Mouse (Mus musculus): Measurements from ENCODE around the gene Cux2. TPM values are rescaled to one million over a fixed set of nuclear protein-coding genes. Genes with fewer than 3 reads are reported as not detected.

Gene Cux2
- total RNA-seq, 2 experiments from 2014 or later: 1.1 to 1.6 TPM

DNA sequence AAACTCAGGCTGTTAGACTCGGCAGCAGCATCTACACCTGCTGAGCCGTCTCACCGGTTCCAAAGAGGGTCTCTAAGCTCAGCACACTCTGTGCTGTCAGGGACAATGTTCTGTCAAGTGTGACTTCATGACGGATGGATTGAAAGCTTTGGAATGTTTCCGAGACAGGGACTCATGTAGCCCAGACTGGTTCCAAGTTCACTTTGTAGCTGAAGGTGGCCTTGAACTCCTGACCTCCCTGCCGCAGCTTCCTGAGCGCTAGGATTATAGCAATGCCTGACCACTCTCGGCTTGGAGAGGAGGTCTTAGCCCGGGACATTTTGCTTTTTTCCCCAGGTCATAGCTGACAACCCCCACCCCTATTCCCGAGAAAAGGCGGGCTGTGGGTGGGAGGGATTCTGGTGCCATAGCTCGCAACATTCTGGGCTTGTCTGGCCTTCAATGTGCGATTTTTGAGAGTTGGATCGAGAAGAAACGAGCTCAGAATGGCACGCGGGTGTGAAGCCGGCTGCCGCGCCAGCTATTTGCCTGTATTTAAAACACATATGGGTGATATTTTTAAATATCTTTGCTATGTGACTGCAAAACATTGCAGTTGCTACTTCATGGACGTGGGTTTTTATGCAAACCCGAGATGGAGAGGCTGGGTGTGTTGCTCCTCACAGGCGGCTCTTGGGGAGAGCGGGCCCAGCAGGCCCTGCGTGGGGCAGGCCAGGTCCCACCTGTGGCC, 13.5 kb upstream of the Cux2 start:
- intact Hi-C loops (cut with DNase I; ENCODE audit: low total_unique reads): no loop called here
- no peak for DNase-seq

DNA sequence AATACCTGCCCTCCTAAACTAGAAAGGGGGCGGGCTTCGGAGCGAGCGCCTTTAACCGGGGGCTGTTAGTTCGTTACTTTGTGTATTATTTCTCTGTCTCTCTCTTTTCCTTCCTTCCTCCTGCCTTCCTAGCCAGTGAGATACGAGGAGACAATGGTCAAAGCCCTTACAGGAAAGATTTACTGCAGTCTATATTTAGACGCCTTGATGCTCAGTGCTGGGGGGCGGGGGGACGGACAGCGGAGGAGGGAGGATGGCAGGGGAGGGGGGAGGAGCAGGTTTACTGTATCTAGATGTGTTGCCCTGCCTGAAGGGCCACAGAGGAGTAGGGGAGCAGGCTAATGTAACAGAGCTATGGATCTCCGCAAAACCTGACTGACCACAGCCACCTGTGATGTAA, 12.6 kb upstream of the Cux2 start:
- intact Hi-C loops (cut with DNase I; ENCODE audit: low total_unique reads): no loop called here
- no peak for DNase-seq

DNA sequence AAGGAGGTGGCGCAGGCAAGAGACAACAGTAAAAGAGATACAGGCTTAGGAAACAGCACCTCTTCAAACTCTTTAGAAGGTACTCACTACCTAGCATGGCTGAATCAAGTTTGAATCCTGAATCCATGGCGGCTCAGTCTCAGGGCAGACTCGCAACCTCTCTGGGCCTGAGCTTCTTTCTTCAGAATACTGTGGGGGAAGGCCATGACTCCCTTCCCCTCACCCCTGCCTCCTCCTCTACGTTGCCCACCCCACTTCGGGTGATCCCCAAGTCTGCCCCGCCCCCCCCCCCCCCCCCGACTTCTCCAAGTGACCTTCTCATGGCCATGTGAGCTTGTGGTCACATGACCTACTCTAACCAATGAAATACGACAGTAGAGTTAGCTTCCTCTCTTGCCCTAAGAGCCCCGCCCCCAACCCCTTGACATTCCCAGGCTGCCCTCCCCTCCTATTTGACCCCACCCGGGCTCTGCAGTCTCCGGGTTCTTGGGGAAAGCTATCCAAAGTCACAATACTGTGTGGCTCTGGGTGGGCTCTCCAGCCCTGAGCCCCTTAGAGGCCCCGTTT, 10.9 kb upstream of the Cux2 start:
- intact Hi-C loops (cut with DNase I; ENCODE audit: low total_unique reads): no loop called here
- no peak for DNase-seq

DNA sequence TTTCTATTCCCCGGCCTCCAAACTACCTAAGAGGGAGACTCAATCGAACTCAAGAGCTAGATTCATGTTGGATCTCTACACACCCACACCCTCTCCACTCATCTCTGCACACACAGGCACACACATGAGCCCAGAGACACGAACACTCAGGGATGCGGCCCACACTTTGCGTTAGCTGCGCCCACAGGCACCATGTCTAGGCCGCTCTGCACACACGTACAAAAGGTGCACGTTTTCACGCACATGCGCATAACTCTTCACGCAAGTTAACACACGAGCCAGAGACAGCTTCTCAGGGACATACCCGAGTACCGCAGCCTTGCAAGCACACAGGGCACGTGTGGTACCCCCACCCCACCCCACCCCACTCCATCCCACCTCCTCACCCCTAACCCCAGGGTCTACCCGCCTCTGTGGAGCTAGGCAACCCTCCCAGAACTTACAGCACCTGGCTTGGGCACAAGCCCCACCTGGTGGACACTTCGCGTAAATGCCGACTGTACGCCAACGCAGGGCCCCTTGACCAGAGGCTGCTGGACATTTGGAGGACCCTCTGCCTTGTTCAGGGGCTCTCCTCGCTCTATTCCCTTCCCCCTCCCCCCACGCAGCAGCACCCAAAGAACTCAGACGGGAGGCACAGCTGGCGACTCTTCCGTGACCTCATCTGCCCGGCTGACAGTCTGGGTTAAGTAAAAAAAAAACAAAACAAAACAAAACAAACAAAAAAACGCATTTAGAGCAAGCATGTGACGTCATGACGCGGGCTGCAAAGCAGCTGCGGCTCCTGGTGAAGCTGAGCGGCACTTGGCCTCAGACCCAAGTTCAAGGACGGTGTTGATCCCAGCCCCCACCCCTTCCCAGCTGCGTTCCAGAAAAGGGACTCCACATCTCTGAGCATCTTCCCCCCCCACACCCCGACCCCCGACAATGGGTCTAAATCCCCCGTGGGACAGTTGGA, 9.4 kb upstream of the Cux2 start:
- intact Hi-C loops (cut with DNase I; ENCODE audit: low total_unique reads): loop anchor here (10.0 kb wide), 2 partner anchors 115 to 185 kb away; no protein-coding TSS in a partner anchor
- DNase-seq: peak; percentile 49

DNA sequence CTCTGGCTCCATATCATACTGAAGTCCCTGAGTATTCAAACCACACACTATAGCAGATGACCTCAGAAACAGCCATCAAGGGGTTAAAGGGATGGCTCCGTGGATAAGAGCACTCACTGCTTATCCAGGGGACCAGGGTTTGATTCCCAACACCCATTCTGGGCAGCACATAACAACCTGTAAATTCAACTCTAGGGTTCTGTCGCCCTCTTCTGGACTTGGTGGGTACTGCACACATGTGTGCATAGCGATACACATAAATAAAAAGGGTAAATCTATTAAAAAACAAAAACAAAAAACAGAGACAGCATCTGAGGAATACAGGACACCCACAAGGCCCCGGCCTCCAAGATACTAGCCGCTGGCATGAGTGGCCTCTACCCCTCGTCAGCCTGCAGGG, 7.7 kb upstream of the Cux2 start:
- DNase-seq: no peak
- intact Hi-C loops (cut with DNase I; ENCODE audit: low total_unique reads): loop anchor here (10.0 kb wide), 2 partner anchors 113 to 183 kb away; no protein-coding TSS in a partner anchor

DNA sequence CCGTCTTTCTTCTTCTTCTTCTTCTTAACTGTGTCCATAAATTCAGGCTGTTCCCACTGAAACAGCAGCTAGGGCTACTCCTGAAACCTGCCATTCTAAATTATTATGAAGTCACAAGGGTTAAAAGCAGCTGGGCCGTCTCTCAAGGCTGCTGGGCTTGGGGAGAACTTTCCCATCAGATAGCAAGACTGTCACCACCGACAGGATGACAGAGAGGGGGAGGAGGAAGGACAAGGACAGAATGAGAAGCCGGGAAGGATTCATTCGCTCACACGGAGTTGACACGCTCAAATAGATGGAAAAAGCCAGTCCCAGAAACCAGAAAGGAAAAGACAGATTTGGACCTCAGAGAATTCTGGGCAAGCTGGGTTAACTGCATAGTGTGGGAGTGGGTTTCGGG, 6.7 kb upstream of the Cux2 start:
- intact Hi-C loops (cut with DNase I; ENCODE audit: low total_unique reads): loop anchor here (10.0 kb wide), 2 partner anchors 112 to 182 kb away; no protein-coding TSS in a partner anchor
- no peak for DNase-seq

DNA sequence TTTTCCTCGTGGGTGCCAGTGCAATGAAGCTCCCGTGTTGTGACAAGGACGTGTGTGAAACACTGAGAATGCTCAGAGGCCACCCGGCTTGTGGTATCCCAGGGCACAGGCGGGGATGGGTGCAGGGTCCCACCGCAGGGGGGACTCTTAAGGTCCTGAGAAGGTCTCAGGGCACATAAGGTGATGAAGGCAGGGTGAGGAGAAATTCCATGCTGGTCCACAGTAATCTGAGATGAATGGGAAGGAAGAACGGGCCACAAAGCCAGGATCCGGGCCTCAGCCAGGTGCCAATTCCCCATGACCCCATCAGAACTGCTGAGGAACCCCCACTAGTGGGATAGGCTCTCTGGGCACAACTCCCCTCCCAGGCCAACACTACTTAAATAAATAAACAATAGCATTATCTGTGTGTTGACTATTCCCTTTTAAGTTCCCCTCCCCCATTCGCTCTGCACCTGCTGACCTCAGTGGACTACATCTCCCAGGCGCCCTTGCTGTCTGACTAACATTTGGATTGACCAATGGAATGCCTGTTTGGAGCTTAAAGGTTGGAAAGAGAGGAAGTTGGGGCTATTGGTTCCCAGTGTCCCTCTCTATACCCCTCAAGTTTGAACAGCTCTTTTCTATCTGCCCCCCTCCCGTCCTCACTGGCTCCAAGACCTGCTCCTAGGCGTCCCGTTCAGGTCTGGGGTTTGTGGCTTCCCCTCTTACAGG, 4.4 kb upstream of the Cux2 start:
- peak; percentile 43 for DNase-seq
- intact Hi-C loops (cut with DNase I; ENCODE audit: low total_unique reads): loop anchor here (10.0 kb wide), 2 partner anchors 109 to 179 kb away; no protein-coding TSS in a partner anchor

DNA sequence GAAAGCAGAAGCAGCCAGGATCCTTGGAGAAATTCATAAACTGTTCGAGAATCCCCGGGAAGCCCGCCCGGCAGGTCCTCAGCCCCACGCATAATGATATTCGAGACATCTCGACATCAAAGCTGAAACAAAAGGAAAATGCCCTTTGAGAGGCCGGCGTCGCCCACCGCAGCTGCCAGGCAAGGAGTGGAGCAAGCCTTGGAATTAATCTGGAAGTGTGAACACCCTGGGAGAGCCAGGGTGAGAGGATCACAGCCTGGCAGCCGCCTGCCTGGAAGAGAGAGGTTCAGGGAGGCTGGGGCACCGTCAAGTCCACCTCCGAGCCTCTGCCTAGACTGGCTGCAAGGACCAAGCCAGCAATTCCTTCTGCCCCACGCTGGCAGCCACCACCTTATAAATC, 3.7 kb upstream of the Cux2 start:
- no peak for DNase-seq
- intact Hi-C loops (cut with DNase I; ENCODE audit: low total_unique reads): loop anchor here (10.0 kb wide), 2 partner anchors 109 to 179 kb away; no protein-coding TSS in a partner anchor

DNA sequence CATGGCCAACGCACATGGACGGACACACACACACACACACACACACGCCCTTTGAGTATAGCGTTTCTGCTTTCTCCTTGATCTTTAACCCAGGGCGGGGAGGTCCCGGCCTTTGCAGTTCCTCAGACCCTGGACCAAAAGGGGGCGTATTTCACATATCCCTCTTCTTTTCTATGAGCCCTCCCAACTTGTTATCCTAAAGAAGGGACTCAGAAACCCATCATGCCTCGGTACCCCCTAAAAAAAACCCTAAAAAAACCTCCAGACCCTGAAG, 867 bp upstream of the Cux2 start:
- intact Hi-C loops (cut with DNase I; ENCODE audit: low total_unique reads): loop anchor here (10.0 kb wide), 2 partner anchors 106 to 176 kb away; no protein-coding TSS in a partner anchor
- no peak for DNase-seq

DNA sequence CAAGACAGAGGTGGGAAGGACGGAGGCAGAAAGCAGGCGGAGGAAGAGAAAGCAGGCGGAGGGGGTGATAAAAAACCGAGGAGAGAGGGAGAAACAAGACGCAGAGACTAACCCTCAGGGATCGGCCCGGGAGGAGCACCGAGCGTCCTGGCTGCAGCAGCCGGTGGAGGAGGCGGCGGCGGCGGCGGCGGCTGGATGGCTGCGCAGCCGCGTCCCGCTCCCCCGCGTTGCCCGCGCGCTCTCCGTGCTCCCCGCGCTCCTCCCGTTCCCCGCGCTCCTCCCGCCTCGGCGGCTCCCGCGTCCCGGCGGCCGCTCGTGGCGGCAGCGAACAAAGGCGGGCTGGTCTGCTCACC, 262 bp downstream of the Cux2 start:
- DNase-seq: peak; percentile 31
- intact Hi-C loops (cut with DNase I; ENCODE audit: low total_unique reads): loop anchor here (5.0 to 10.0 kb wide), 3 partner anchors 43 to 175 kb away; no protein-coding TSS in a partner anchor

DNA sequence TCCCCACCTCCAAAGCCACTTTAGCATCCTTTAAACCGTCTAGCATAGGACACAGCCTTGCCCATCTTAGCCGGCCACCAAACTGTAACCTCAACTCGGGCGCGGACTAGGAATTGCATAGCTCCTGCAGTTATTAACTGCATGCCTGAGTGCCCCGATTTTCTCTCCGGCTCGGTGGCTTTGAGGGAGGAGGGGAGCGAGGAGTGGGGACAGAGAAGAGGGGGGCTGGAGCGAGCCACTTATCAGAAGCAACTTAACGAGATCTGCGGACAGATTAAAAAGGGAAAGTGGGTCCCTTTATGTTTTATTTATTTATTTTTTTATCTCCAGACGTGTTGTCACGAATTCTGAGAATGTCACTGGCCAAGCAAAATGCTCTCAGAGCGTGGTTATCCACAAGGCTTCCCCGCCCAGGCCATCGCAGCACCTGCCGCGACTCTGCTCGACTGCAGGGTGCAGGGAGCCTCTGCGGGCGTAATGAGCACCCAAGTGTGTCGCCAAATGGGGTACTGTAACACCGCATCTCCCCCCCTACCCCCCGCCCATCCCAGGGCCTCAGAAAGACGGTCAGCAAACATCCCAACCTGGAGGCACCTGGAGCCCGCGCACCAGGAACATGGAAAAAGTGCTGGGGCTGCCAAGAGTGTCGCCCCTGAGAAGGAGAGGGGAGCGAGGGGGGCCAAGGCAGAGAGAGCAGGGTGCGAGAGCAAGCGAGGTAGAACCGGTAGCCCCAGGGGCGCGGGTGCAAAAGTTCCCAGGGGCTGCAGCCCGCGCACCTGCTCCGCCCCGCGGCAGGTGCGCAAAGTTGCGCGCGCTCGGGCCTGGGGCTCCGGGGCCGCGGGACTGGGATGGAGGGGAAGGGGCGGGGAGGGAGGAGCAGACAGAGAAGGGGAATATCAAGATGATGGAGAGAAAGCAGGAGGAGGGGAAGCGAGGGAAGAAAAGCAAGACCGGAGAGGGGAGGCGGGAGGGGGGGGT, 927 bp downstream of the Cux2 start:
- no peak for DNase-seq
- intact Hi-C loops (cut with DNase I; ENCODE audit: low total_unique reads): loop anchor here (5.0 kb wide), 1 partner anchor 43 kb away; no protein-coding TSS in a partner anchor

DNA sequence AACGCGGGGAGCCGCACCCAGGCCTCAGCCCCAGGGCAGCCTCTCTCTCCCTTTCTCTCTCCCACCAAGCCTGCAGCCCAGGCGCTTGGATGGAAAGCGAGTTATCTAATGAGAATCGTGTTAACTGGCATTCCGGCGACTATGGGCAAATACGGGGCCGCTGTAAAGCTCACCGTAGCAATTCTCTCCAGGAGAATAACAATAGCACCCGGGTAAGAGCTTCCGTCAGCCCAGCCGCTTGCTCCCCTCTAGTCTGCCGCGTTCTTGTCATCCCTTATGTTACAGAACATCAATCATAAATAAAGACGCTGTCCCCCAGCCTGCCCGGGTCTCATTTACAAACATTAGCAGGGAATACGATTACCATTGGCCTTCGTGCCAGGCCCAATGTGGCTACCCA, 1.6 kb downstream of the Cux2 start:
- intact Hi-C loops (cut with DNase I; ENCODE audit: low total_unique reads): loop anchor here (5.0 kb wide), 1 partner anchor 44 kb away; no protein-coding TSS in a partner anchor
- no peak for DNase-seq

DNA sequence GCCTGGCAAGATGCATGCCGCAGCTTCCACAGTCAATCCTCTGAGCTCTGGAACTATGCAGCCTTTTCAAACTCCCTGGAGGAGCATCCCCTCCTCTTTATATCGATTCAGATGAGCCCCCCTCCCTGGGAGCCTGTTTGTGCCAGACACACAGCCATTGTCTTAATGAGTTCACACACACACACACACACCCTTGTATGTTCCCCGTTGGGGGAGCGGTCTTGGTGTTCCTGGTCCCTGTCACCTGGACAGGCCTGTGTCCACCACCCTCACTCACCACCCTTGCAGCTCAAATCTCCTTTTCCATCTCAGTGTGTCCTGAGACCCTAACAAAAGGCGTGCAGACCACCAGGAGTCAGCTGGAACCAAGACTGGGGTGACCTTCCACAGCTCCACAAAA, 2.1 kb downstream of the Cux2 start:
- intact Hi-C loops (cut with DNase I; ENCODE audit: low total_unique reads): loop anchor here (5.0 kb wide), 1 partner anchor 45 kb away; no protein-coding TSS in a partner anchor
- no peak for DNase-seq

DNA sequence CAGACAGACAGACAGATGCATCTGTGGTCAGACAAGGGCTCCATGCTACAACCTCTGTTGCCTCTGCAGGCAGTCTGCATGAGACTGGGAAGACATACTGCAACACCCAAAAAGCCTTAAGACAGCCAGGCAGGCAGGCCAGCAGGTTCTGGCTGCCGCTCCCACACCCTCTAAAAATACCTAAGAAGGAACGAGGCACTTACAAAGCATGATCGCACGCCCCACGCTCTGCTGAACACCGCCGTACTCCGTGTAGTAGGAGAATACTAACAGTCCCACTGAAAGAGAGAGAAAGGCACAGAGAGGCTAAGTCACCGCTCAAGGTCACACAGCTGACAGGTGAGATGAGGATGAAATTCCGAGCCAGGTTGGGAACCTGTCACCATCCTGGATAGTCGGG, 6.3 kb downstream of the Cux2 start:
- DNase-seq: no peak
- intact Hi-C loops (cut with DNase I; ENCODE audit: low total_unique reads): no loop called here

DNA sequence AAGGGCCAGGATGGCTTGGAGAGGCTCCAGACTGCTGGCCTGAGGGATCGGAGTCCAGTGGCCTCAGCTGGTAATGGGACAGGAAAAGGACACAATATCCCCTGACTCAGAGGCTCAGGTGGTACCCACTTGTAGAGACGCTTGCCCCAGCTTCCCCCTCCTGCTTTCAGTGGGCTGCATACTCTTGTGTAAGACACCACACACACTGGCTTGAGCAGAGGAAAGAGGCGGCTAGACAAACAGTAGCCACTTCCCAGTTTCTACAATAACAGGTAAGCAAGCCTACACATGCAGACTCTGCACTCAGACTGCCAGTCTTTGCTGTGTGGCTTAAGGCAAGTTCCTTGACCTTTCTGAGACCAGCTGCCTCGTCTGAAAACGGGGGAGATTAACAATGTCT, 14.6 kb downstream of the Cux2 start:
- intact Hi-C loops (cut with DNase I; ENCODE audit: low total_unique reads): no loop called here
- no peak for DNase-seq

DNA sequence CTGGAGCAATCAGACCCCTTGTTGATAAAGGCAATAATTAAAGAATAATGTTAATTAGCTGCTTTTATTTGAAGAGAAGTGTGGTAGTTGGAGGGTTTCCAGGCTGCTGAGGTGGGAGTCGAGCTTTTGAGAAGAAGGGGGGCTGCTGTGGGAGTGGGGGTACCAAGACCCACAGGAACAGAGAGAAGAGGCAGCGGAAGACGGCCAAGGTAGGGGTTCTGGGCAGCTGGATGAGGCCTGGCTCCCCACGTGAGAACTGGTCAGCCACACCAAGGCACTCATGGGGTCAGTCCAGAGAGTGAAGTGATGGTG, 16.8 kb downstream of the Cux2 start:
- intact Hi-C loops (cut with DNase I; ENCODE audit: low total_unique reads): no loop called here

DNA sequence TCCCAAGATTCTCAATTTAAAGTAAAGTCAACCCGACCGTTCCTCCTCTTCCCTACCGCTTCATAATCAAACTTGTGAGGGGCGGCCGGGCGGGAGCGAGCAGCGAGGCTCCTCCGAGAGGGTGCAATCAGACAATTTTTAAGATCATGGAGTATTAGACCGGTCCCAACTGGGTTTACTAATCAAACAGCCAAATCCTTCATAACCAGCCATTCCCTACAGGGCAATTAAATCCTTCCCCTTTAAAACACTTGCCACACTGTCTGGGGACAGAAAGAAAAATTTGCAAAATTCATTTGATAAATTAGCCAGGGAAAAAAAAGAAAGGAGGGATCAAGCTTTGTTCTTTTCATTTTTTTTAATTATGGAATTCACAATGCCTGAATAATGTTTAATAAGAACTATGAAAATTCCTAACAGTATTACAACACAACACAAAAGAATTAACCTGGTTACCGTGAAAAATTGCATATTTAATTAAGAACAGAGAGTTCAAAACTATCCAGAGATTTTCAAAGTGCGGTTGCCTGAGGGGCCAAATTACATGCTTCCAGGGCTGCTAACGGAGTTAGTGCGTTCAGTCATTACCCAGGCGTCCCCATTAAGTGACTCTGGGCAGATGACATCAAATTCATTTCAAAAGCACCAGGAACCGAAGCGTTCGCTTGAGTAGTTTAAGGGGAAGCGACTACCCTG, 17.3 kb downstream of the Cux2 start:
- no peak for DNase-seq
- intact Hi-C loops (cut with DNase I; ENCODE audit: low total_unique reads): no loop called here

More for the DNA sequence above, 16.8 kb downstream of the Cux2 start:
- DNase-seq: no peak

DNA sequence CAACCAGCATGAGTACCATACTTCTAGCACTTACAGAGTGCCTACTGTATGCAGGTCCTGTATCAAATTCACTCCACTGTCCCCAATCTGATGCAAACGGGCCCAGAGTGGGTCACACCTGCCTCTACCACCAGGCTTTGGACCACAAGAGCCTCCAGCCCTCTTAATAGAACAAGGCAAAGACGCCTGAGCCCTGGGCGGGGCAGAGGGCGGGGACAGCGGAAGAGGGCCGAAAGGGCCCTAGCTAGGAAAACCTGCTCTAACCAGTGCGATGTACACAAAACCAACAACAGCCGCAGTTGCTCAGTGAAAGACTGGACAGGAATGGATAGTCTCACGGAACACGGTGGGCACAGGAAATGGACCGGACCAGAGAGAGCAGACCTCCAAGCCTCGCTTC, 18.8 kb downstream of the Cux2 start:
- intact Hi-C loops (cut with DNase I; ENCODE audit: low total_unique reads): no loop called here
- no peak for DNase-seq

Data from gastrocnemius, postnatal 14 days (tissue).